8 mouse cellular contexts compared by ENCODE assay signal in genomic region chr11:104315703-104316102, GRCm38 (mm10).
A peak's percentile ranks its signal among the peaks of the same experiment; 100 is the strongest.
DNase-seq lines count a peak whose midpoint lies in the region; ATAC-seq and TF ChIP-seq lines count a peak whose summit lies in the region.

No protein-coding gene starts in this region.

- no peak overlapping the region for H3K9ac ChIP-seq in heart, postnatal 0 days (replicated peaks; ENCODE audit: low read depth, low read length)
- H3K9ac ChIP-seq in neural tube, embryonic 11.5 days (ENCODE audit: low read length): no peak overlapping the region

- no peak for TF ChIP-seq EP300 in heart, postnatal 0 days (IDR thresholded peaks at IDR 0.05; ENCODE audit: low read depth)

- no peaks in the 10 kb centered on the region for H3K4me1 ChIP-seq in heart, postnatal 0 days (ENCODE audit: control insufficient read depth, insufficient read depth)
- peaks cover 24% of the 10 kb centered on the region for H3K4me1 ChIP-seq in limb, embryonic 10.5 days
- peaks cover 16% of the 10 kb centered on the region for H3K4me1 ChIP-seq in neural tube, embryonic 11.5 days (ENCODE audit: control insufficient read depth, insufficient read depth, low read length)

- no peak for ATAC-seq in heart, postnatal 0 days (ENCODE audit: insufficient read depth, low read depth)
- ATAC-seq in neural tube, embryonic 11.5 days (ENCODE audit: insufficient read depth, low FRiP score, low TSS enrichment): no peak

- no peak overlapping the region for H3K27ac ChIP-seq in heart, postnatal 0 days (ENCODE audit: low read depth)
- no peak overlapping the region for H3K27ac ChIP-seq in limb, embryonic 10.5 days
- no peak overlapping the region for H3K27ac ChIP-seq in neural tube, embryonic 11.5 days (ENCODE audit: low read depth, low read length)

- peak; percentile 52 to 76 for DNase-seq in layer of hippocampus, adult 18-20 months (ENCODE audit: low spot score in 2 of 2)
- DNase-seq in layer of hippocampus, adult 9-10 months (ENCODE audit: low spot score): no peak
- DNase-seq in adrenal gland, adult 2 months: peak; percentile 73
- DNase-seq in embryo, embryonic 10.5 days (ENCODE audit: low spot score): peak; percentile 93
- peak; percentile 54 for DNase-seq in heart, postnatal 0 days (ENCODE audit: low spot score)
- DNase-seq in limb, embryonic 10.5 days (ENCODE audit: low spot score): peak; percentile 91
- peak; percentile 84 for DNase-seq in neural tube, embryonic 11.5 days (ENCODE audit: low spot score)
- peak; percentile 29 to 36 for DNase-seq in thymus, adult 18-20 months

- 6% methylated on average over 6 of the region's 6 CpGs for WGBS in heart, postnatal 0 days
- 9% methylated on average over 6 of the region's 6 CpGs for WGBS in limb, embryonic 10.5 days
- 8% methylated on average over 6 of the region's 6 CpGs for WGBS in neural tube, embryonic 11.5 days

- H3K9me3 ChIP-seq in heart, postnatal 0 days (replicated peaks; ENCODE audit: control insufficient read depth, low read length): no peaks in the 10 kb centered on the region
- H3K9me3 ChIP-seq in limb, embryonic 10.5 days (replicated peaks): no peaks in the 10 kb centered on the region
- H3K9me3 ChIP-seq in neural tube, embryonic 11.5 days (ENCODE audit: control insufficient read depth, low read length): no peaks in the 10 kb centered on the region

- TF ChIP-seq CTCF in heart, postnatal 0 days (IDR thresholded peaks at IDR 0.05; ENCODE audit: low read depth): peak; percentile 96

- H3K36me3 ChIP-seq in heart, postnatal 0 days (replicated peaks; ENCODE audit: control insufficient read depth, insufficient read depth, low read length): no peaks in the 10 kb centered on the region; the same call in 1 of the 2 replicates
- no peaks in the 10 kb centered on the region for H3K36me3 ChIP-seq in limb, embryonic 10.5 days
- no peaks in the 10 kb centered on the region for H3K36me3 ChIP-seq in neural tube, embryonic 11.5 days (ENCODE audit: control insufficient read depth, insufficient read depth, low read length)

- no peak overlapping the region for H3K4me2 ChIP-seq in heart, postnatal 0 days (ENCODE audit: low read depth, low read length)
- no peak overlapping the region for H3K4me2 ChIP-seq in neural tube, embryonic 11.5 days (ENCODE audit: low read depth)

- H3K4me3 ChIP-seq in heart, postnatal 0 days (ENCODE audit: low read depth, low read length): no peak overlapping the region
- no peak overlapping the region for H3K4me3 ChIP-seq in limb, embryonic 10.5 days
- H3K4me3 ChIP-seq in neural tube, embryonic 11.5 days (ENCODE audit: low read depth, low read length): no peak overlapping the region

- H3K27me3 ChIP-seq in heart, postnatal 0 days (ENCODE audit: control insufficient read depth, insufficient read depth, low read length): 0 out of 2 replicates have a peak, but pooled peaks cover 5% of the 10 kb centered on the region
- peaks cover 39% of the 10 kb centered on the region for H3K27me3 ChIP-seq in limb, embryonic 10.5 days (ENCODE audit: low read depth, poor library complexity, severe bottlenecking)
- H3K27me3 ChIP-seq in neural tube, embryonic 11.5 days (ENCODE audit: control insufficient read depth, insufficient read depth, low read length): no peaks in the 10 kb centered on the region
